Mouse (Mus musculus) MEL-GATA-1-ER (cell line): ENCODE data around the gene Hist1h3b.

ENCODE experiments used
- DNase-seq: peaks from one replicate; pipeline ENCODE4 v3.0.0-alpha.2; 2012; ENCODE audit warnings: low read depth; ENCODE audit errors: extremely low read depth

The Hist1h3b gene

DNA sequence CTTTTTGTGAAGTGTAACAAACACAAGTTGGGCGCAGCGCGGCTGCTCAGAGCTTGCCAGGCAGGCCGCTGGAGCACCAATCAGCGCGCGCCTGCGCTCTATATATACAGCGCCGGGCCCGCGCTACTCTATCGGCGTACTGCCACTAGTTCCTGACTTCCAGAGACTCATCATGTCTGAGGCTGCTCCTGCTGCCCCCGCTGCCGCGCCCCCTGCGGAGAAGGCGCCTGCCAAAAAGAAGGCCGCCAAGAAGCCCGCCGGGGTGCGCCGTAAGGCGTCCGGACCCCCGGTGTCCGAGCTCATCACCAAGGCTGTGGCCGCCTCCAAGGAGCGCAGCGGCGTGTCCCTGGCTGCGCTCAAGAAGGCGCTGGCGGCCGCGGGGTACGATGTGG, 13.4 kb upstream of the Hist1h3b start, which contains the start of gene Hist1h1c:
Gene Hist1h1c, plus strand, starts transcription at position 132 of the 392 bp plus-strand sequence.
- DNase-seq, result peak; percentile 92

DNA sequence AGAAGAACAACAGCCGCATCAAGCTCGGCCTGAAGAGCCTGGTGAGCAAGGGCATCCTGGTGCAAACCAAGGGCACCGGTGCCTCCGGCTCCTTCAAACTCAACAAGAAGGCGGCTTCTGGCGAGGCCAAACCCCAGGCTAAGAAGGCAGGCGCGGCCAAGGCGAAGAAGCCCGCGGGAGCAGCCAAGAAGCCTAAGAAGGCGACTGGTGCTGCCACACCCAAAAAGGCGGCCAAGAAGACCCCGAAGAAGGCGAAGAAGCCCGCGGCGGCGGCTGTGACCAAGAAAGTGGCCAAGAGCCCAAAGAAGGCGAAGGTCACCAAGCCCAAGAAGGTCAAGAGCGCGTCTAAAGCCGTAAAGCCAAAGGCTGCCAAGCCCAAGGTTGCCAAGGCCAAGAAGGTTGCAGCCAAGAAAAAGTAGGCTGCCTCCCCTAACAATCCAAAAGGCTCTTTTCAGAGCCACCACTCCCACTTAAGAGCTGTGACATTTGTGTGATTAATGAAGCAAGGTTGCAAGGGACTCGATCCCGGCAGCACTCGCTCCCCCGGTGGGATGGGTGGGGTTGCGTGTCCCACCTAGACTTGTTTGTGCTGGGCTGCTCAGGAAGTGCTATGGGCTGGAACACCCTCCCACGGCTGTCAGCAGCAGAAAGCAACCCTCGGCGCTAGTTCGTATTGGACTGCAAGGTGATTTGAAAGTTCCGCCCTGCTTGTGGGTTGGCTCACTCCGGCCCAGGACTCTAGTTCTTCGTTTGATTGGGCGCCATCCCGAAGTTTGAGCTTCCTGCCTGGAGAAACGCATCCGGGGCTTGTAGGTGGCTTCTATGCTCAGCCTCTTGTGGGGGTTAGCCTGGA, 12.8 kb upstream of the Hist1h3b start:
- DNase-seq, result peak; percentile 96

DNA sequence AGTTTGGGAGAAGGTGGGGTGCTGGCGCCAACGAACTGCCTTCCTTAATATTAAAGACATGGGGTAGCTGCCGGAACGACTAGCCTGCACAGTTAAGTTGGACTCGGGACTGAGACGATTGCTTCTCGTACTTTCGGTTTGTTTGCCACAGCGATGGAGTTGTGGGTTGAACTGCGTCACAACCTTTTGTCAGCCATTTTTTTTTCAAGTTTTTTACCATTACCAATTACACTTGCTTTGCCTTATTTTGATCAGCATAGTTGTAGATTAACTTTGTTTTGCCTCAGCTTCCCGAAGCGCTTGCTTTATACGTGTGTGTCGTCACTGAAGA, 12.2 kb upstream of the Hist1h3b start:
- DNase-seq, result no peak

DNA sequence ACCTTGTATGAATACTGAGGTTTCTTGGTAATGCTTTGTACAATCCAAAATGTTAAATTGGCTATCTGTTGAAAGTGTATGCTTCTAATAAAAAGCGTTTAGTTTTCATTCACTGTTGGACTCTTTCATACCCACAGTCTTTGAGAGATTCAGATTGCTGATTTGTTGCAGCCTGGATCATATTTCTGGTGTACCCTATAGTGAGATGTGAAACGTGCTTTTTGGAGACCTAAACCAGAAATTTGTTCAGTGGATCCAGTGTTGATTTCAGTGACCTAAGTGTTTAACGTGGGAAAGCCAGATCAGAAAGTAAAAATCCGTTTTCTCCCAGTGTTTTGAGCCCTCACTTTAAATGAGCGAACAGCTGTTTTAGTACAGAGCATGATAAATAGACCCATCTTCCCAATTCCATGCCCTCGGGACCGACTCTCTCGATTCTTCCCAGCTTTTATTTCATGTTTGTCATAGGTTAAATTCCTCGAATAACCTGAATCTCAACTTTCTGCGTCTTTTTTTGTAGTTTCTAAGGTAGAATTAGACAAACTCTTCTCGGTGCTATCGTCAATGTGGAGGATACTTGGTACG, 11.7 kb upstream of the Hist1h3b start:
- DNase-seq, result no peak

DNA sequence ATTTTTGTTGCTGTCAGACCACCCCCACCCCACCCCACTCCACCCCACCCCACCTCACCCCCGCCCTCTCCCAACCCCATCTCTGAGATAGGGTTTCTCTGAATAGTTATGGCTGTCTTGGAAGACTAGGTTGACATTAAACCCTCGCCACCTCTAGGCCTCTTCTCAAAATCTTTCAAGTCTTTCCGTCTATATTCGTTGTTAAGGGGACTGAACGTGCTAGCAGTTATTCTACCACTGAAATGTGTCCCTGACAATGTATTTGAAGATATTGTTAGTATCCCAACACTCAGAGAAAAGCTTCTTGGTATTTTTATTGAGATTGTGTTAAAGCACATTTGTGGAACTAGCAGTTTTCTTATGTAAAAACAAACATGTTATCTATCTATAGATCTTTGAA, 11.2 kb upstream of the Hist1h3b start:
- DNase-seq, result no peak

DNA sequence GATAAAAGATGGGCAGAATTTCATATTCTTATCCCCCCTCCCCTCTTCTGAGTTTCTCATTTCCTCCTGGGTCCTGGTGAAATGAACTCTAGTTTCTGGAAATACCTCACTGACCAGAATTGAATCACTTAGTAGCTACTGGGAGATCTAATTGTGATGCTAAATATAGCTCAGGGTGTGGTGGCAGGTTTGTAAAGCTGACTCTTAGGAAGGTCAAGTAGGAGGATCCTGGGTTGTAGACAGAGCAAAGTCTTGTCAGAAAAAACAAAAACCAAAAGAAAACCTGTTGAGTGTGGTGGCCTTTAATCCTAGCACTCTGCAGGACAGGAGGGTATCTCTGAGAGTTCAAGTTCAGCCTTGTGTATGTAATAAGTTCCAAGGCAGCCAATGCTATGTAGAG, 10.1 kb upstream of the Hist1h3b start:
- no peak for DNase-seq

DNA sequence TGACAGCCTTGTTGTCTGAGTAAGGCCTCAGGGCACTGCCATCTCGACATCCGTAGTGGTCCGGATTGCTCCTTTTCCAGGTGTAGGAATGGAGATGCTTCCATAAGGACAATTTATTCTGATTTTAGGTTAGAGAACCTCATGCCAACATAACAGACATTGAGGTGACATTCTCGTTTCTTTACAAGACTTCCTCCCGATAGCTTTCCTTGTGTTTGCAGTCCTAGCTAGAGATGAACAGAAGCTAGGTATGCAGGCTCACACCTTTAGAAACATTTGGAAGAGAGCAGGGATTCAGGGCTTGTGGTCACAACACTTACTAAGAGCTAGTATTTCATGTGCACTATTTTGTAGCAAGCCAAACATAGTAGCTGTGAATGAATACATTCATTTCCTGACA, 8.9 kb upstream of the Hist1h3b start:
- DNase-seq, result no peak

DNA sequence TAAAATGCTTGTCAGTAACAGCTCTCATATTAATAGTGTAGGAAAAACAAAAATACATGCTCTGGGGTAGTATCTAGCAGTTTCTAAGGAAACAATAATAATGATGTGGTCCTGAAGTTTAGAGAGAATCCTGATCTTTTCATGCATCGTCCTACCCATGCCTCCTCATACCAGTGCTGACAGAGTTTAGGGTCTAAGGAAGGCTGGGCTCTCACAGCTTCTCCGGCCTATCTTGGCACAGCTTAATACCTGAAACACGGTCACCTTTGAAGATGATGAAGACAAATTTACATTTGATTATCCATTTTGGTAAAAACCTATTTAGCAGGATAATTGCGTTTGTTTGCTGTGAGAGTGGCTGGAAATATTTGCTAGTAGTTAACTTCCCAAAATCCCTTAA, 8.1 kb upstream of the Hist1h3b start:
- no peak for DNase-seq

DNA sequence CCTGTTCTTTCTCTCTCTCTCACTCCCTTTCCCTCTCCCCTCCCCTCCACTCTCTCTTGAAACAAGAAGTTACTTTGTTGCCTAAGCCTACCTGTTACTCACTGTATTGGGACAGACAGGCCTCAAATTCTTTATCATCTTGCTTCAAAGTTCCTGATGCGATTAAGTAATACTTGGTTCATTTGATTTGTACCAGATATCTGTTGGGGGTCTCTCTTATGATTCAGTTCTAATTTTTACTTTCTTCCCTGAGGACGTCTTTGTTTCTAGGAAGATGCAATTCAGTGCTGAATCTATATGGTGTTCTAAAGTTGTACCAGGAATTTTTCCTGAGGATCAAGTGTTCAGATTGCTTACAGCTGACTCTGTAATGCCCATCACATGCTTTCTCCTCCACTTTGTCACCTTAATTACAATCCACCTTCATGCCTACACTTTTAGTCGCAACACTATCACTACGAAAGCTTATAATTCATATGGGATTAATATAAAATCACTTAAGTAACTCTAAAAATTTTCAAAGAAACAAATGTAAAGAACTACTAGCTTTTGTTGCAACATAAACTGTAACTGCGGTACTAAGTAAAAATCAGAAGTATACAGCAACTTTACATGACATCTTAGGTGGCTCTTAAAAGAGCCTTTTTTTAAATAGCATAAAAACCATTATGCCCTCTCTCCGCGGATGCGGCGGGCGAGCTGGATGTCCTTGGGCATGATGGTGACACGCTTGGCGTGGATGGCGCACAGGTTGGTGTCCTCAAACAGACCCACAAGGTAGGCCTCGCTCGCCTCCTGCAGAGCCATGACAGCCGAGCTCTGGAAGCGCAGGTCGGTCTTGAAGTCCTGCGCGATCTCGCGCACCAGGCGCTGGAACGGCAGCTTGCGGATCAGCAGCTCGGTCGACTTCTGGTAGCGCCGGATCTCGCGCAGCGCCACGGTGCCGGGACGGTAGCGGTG, 7.4 kb upstream of the Hist1h3b start:
- peak; percentile 72 for DNase-seq

DNA sequence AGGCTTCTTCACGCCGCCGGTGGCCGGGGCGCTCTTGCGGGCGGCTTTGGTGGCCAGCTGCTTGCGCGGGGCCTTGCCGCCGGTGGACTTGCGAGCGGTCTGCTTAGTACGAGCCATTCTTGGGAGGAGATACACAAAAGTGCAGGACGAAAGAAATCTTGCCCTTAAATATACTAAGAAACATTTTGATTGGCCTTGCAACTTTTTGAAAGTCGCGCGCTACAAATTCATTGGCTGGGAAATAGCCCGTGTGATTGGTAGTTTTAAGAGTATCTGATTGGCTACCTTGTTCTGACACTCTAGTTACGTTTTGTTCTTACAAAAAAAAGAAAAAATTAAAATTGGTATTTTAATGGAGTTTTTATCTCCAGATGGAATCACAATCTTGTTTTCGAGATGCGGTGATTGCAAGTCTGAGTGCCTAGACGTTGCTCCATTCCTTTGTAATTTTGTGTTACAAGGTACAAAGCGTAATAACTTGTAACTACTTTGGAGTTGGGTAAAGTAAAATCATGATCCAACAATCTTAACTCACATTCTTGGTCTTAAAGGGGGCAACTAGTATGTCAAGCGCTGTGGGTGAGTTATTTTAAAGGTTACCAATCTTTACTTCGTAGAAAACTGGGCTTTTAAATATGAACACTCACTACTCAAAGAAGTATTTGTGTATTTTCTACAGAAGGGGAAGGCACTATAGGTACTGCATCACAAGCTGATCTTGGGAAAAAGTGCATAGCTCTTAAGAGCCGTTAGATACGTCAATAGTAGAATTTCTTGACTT, 6.5 kb upstream of the Hist1h3b start, which contains the start of gene Hist1h3c:
Gene Hist1h3c, minus strand, starts transcription at position 222 of the 781 bp plus-strand sequence.
- peak; percentile 98 for DNase-seq

DNA sequence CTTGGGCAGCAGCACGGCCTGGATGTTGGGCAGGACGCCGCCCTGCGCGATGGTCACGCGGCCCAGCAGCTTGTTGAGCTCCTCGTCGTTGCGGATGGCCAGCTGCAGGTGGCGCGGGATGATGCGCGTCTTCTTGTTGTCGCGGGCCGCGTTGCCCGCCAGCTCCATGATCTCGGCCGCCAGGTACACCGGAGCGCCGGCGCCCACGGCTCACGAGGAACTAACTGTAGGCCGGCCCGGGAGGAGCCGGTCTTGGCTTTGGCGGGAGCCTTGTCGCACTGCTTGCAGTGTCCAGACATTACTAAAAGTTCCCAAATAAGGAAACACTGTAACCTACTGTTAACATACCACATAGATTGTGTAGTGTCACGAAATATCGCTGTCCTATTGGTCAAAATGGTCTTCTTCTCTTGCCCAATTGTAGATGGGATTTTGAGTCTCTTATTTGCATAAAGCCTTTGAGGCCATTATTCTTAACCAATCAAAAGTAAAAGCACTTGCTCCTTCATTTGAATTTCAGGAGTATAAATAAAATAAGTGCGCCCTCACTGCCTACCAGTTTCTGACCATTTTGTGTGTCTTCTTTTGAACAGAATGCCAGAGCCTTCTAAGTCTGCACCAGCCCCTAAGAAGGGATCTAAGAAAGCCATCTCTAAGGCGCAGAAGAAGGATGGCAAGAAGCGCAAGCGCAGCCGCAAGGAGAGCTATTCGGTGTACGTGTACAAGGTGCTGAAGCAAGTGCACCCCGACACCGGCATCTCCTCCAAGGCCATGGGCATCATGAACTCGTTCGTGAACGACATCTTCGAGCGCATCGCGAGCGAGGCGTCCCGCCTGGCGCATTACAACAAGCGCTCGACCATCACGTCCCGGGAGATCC, 5.6 kb upstream of the Hist1h3b start, which contains the start of gene Hist1h2bb:
Gene Hist1h2bb, plus strand, starts transcription at position 534 of the 880 bp plus-strand sequence.
- DNase-seq, result peak; percentile 99

DNA sequence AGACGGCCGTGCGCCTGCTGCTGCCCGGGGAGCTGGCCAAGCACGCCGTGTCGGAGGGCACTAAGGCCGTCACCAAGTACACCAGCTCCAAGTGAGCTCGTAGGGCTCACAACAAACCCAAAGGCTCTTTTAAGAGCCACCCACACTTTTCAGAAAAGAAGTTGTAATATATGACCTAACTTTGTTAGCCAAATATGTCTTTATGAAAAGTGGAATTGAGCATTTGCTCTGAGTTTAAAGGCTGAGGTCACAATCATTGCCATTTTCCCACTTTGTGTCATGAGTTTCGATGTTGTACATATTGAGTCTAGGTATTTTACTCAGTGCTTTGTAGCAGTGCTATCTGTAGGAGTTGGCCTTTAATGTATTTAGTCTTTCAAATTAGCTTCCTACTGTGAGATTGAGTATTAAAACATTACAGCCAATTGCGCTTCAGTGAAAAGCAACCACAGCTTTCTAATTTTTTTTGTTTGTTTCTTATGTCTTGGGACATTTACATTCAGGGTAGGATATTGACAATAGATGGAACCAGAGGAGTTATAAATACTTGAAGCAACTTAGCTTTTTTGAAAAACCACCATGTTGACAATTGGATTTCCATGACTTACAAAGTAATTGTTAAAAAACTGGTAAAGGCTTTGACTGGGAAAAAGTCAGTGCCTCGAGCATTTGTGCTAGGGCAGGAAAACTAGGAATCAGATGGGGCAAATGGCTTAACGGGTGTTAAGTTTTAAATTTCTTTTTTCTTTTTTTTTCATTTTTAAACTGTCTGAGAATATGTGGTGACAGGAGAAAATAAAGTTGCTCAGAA, 4.8 kb upstream of the Hist1h3b start:
- DNase-seq, result peak; percentile 75

DNA sequence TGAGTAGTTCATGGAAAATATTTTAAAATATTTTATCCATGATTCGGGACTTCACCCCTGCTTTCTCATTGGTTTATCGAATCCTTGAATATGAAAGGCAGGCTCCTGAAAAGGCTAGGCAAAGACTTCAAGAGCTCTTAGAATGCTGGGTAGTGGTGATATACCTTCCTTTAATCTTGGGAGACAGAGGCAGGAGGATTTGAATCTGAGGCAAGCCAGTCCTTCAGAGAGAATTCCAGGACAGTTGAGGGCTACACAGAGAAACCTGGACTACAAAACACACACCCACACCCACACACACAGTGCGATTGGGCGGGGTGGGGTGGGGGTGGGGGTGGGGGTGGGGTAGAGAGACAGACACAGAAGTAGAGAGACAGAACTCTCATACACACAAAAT, 4.2 kb upstream of the Hist1h3b start:
- DNase-seq, result no peak

DNA sequence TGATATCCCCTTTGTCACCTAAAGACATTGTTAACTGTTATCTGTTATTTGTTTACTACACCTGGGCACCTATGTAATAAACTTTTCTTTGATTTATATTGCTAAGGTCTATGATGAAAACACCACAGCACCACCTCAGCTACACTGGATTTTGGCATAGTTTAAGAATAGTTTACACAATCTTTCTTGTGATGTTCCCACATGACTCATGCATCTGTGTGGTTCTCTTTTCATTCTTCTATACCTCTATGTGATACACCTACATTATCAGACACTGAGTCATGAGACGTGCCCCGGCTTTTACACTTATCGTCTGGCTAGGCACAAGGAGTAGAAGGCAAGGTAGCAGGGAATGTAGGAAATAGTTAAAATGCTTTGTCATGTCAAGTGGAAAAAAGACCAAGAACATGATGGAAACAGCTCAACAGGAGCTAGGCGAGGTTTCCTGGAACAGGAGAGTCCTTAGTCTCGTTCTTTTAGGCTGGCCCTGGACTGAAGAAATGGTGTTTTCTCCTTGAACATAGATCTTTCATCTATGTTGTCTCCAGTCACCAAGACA, 2.4 kb upstream of the Hist1h3b start:
- DNase-seq, result no peak

DNA sequence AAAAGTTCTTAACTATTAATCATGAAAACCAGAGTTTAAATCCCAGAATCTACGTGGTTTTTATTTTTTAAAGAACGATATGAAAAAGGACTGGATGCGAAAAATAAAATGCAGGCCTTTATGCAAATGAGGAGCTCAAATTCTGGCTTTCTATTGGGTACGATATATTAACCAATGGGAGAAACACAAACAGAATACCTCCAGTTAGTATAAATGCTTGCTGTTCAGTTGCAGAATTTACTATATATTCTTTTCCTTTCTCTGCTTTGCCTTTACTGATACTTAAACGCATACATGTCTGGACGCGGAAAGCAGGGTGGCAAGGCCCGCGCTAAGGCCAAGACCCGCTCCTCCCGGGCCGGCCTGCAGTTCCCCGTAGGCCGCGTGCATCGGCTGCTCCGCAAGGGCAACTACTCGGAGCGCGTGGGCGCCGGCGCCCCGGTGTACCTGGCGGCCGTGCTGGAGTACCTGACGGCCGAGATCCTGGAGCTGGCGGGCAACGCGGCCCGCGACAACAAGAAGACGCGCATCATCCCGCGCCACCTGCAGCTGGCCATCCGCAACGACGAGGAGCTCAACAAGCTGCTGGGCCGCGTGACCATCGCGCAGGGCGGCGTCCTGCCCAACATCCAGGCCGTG, 1.1 kb upstream of the Hist1h3b start, which contains the start of gene Hist1h2ab:
Gene Hist1h2ab, plus strand, starts transcription at position 288 of the 639 bp plus-strand sequence.
- peak; percentile 92 for DNase-seq

DNA sequence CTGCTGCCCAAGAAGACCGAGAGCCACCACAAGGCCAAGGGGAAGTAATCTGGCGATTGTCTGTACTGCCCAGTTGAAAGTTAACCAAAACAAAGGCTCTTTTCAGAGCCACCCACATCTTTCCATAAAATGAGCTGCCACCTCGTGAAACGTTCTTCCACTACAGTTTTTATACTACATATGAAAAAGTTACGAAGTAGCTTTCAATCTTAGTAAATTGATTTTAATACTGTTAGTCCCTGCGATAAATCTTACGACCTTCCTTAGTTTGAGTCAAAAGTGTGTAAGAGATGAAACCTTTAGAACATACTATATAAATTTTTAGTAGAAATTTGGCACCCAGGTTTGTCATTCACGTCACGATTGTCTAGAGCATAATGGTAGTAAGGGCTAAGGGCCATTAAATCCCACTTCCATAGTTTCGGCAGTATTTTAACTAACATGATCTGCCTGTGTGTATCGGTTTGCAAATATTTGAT, 550 bp upstream of the Hist1h3b start:
- peak; percentile 68 for DNase-seq

DNA sequence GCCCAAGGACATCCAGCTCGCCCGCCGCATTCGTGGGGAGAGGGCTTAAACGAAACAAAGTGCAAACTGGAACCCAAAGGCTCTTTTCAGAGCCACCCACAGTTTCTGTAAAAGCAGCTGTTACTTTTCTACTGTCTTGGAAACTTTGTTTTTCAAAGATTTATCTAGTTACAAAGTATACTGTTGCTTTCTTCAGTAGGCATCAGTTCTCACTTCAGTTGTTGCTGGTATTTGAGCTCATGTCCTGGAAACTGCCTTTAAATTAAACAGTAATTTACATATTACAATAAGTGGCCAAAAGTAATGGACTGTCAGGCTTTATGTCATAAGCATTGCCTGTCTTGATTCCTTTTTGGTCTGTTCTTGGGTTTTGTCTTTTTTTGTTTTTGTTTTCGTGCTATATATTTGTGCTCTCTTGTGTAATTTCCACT, 690 bp downstream of the Hist1h3b start:
- DNase-seq, result no peak
